Mouse (Mus musculus): ENCODE measurements around the gene Bsn. TPM values are rescaled to one million over a fixed set of nuclear protein-coding genes. Genes with fewer than 3 reads are reported as not detected.
"Not testable (repeated sequence)": the region's sequence is repeated elsewhere in the genome, so short reads cannot be mapped to it uniquely, and the experiment has no call there.

The Bsn gene
- total and polyA plus RNA-seq, 2 experiments = under 0.01 TPM

- H3K27me3 ChIP-seq (ENCODE audit: control insufficient read depth, insufficient read depth, low read length) = no peaks in the 10 kb centered on the region
- DNase-seq (ENCODE audit: extremely low read depth, low read depth, low spot score) = peak; percentile 52
- H3K9ac ChIP-seq (ENCODE audit: low read depth, low read length) = no peak overlapping the region
- 71% methylated on average over 1 of the region's 1 CpGs for WGBS
- no peaks in the 10 kb centered on the region for H3K79me2 ChIP-seq (ENCODE audit: control insufficient read depth, insufficient read depth, low read length)
- TF ChIP-seq CTCF (IDR thresholded peaks at IDR 0.05; ENCODE audit: low read depth, low read length) = peak; percentile 47
- no peak for TF ChIP-seq POLR2A (IDR thresholded peaks at IDR 0.05; ENCODE audit: extremely low read depth, insufficient read depth, low read length)
- no peaks in the 10 kb centered on the region for H3K4me1 ChIP-seq (ENCODE audit: control insufficient read depth, insufficient read depth, low read length)
- H3K27ac ChIP-seq (replicated peaks; ENCODE audit: insufficient read depth, low read depth, low read length) = no peak overlapping the region
- no peak overlapping the region for H3K4me3 ChIP-seq (ENCODE audit: insufficient read depth, low read depth, low read length)
- no peaks in the 10 kb centered on the region for H3K36me3 ChIP-seq (ENCODE audit: control insufficient read depth, insufficient read depth, low read length)
These were observed 54.0 kb downstream of the Bsn start for GRCm38 (mm10) chr9:108136225-108136624.

DNA sequence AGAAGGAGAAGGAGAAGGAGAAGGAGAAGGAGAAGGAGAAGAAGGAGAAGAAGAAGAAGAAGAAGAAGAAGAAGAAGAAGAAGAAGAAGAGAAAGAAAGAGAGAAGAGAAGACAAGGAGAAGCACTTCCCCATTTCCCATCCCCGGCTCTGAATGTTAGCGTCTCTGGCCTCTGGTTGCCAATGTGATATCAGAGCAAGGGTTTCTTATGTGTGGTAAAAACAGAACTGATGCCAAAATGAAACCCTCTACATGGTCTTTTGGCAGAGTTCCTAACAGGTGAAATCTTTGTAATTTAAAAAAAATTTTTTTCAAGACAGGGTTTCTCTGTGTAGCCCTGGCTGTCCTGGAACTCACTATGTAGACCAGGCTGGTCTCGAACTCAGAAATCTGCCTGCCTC, 54.5 kb downstream of the Bsn start:
- H3K36me3 ChIP-seq (ENCODE audit: control insufficient read depth, insufficient read depth, low read length); H3K4me1 ChIP-seq (ENCODE audit: control insufficient read depth, insufficient read depth, low read length); H3K79me2 ChIP-seq (ENCODE audit: control insufficient read depth, insufficient read depth, low read length); H3K9ac ChIP-seq (ENCODE audit: low read depth, low read length); H3K27me3 ChIP-seq (ENCODE audit: control insufficient read depth, insufficient read depth, low read length); H3K4me3 ChIP-seq (ENCODE audit: insufficient read depth, low read depth, low read length); H3K27ac ChIP-seq (replicated peaks; ENCODE audit: insufficient read depth, low read depth, low read length); DNase-seq (ENCODE audit: extremely low read depth, low read depth, low spot score): not testable (repeated sequence)
- 92% methylated on average over 3 of the region's 3 CpGs for WGBS

GRCm38 (mm10) chr9:108133478-108133877, 56.7 kb downstream of the Bsn start:
- H3K4me3 ChIP-seq (ENCODE audit: insufficient read depth, low read depth, low read length) = no peak overlapping the region
- no peaks in the 10 kb centered on the region for H3K27me3 ChIP-seq (ENCODE audit: control insufficient read depth, insufficient read depth, low read length)
- WGBS = 62% methylated on average over 1 of the region's 1 CpGs
- no peak overlapping the region for H3K9ac ChIP-seq (ENCODE audit: low read depth, low read length)
- TF ChIP-seq POLR2A (IDR thresholded peaks at IDR 0.05; ENCODE audit: extremely low read depth, insufficient read depth, low read length) (no peak), CTCF (IDR thresholded peaks at IDR 0.05; ENCODE audit: low read depth, low read length) (no peak)
- no peaks in the 10 kb centered on the region for H3K79me2 ChIP-seq (ENCODE audit: control insufficient read depth, insufficient read depth, low read length)
- H3K4me1 ChIP-seq (ENCODE audit: control insufficient read depth, insufficient read depth, low read length) = no peaks in the 10 kb centered on the region
- no peak for DNase-seq (ENCODE audit: extremely low read depth, low read depth, low spot score)
- H3K27ac ChIP-seq (replicated peaks; ENCODE audit: insufficient read depth, low read depth, low read length) = no peak overlapping the region
- H3K36me3 ChIP-seq (ENCODE audit: control insufficient read depth, insufficient read depth, low read length) = no peaks in the 10 kb centered on the region

DNA sequence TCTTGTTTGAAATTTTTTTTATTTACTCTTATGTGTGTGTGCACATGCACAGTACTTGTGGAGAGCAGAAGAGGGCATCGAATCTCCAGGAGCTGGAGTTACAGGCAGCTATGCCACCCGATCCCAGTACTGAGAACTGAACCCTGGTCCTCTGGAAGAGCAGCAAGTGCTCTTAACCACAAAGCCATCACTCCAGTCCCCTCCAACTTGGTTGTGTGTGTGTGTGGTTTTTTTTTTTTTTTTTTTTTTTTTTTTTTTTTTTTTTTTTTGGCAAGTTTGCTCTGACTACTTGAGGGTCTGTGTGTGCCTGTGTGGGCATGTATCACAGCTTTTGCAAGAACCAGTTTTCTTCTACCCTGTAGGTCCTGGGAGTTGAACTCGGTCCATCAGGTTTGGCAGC, 57.8 kb downstream of the Bsn start:
- Histone ChIP-seq H3K36me3 (ENCODE audit: control insufficient read depth, insufficient read depth, low read length) (no peaks in the 10 kb centered on the region), H3K9ac (ENCODE audit: low read depth, low read length) (no peak overlapping the region), H3K27ac (replicated peaks; ENCODE audit: insufficient read depth, low read depth, low read length) (no peak overlapping the region), H3K27me3 (ENCODE audit: control insufficient read depth, insufficient read depth, low read length) (no peaks in the 10 kb centered on the region), H3K79me2 (ENCODE audit: control insufficient read depth, insufficient read depth, low read length) (no peaks in the 10 kb centered on the region), H3K4me1 (ENCODE audit: control insufficient read depth, insufficient read depth, low read length) (no peaks in the 10 kb centered on the region), H3K4me3 (ENCODE audit: insufficient read depth, low read depth, low read length) (no peak overlapping the region)
- WGBS = 94% methylated on average over 3 of the region's 3 CpGs
- no peak for DNase-seq (ENCODE audit: extremely low read depth, low read depth, low spot score)
- no peak for TF ChIP-seq POLR2A (IDR thresholded peaks at IDR 0.05; ENCODE audit: extremely low read depth, insufficient read depth, low read length)
- no peak for TF ChIP-seq CTCF (IDR thresholded peaks at IDR 0.05; ENCODE audit: low read depth, low read length)

DNA sequence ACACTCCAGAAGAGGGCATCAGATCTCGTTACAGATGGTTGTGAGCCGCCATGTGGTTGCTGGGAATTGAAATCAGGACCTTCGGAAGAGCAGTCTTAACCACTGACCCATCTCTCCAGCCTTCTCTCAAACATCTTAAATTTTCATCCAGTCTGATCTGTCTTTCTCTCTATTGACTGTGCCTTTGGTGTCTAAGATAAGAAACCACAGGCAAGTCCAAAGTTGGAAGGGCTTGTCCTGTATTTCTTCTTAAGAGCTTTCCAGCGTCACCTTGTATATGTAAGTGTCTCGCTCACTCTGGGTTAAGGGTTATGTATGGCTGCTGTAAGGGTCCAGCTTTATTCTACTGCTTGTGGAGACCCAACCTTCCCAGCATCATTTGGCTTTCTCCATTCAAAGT, 58.7 kb downstream of the Bsn start:
- Histone ChIP-seq H3K4me1 (ENCODE audit: control insufficient read depth, insufficient read depth, low read length) (no peaks in the 10 kb centered on the region), H3K79me2 (ENCODE audit: control insufficient read depth, insufficient read depth, low read length) (no peaks in the 10 kb centered on the region), H3K9ac (ENCODE audit: low read depth, low read length) (no peak overlapping the region), H3K27ac (replicated peaks; ENCODE audit: insufficient read depth, low read depth, low read length) (no peak overlapping the region), H3K36me3 (ENCODE audit: control insufficient read depth, insufficient read depth, low read length) (no peaks in the 10 kb centered on the region), H3K27me3 (ENCODE audit: control insufficient read depth, insufficient read depth, low read length) (no peaks in the 10 kb centered on the region), H3K4me3 (ENCODE audit: insufficient read depth, low read depth, low read length) (no peak overlapping the region)
- 91% methylated on average over 5 of the region's 5 CpGs for WGBS
- no peak for DNase-seq (ENCODE audit: extremely low read depth, low read depth, low spot score)
- no peak for TF ChIP-seq POLR2A (IDR thresholded peaks at IDR 0.05; ENCODE audit: extremely low read depth, insufficient read depth, low read length)
- no peak for TF ChIP-seq CTCF (IDR thresholded peaks at IDR 0.05; ENCODE audit: low read depth, low read length)

GRCm38 (mm10) chr9:108129042-108129948, 60.9 kb downstream of the Bsn start:
- H3K79me2 ChIP-seq (ENCODE audit: control insufficient read depth, insufficient read depth, low read length) = no peaks in the 10 kb centered on the region
- no peak overlapping the region for H3K4me3 ChIP-seq (ENCODE audit: insufficient read depth, low read depth, low read length)
- no peak for DNase-seq (ENCODE audit: extremely low read depth, low read depth, low spot score)
- no peak overlapping the region for H3K9ac ChIP-seq (ENCODE audit: low read depth, low read length)
- WGBS = 83% methylated on average over 13 of the region's 13 CpGs
- H3K27me3 ChIP-seq (ENCODE audit: control insufficient read depth, insufficient read depth, low read length) = no peaks in the 10 kb centered on the region
- H3K27ac ChIP-seq (replicated peaks; ENCODE audit: insufficient read depth, low read depth, low read length) = no peak overlapping the region
- no peaks in the 10 kb centered on the region for H3K36me3 ChIP-seq (ENCODE audit: control insufficient read depth, insufficient read depth, low read length)
- TF ChIP-seq CTCF (IDR thresholded peaks at IDR 0.05; ENCODE audit: low read depth, low read length) (no peak), POLR2A (IDR thresholded peaks at IDR 0.05; ENCODE audit: extremely low read depth, insufficient read depth, low read length) (no peak)
- no peaks in the 10 kb centered on the region for H3K4me1 ChIP-seq (ENCODE audit: control insufficient read depth, insufficient read depth, low read length)
